Mouse (Mus musculus): ENCODE data around the gene Fbp2.

DNA sequence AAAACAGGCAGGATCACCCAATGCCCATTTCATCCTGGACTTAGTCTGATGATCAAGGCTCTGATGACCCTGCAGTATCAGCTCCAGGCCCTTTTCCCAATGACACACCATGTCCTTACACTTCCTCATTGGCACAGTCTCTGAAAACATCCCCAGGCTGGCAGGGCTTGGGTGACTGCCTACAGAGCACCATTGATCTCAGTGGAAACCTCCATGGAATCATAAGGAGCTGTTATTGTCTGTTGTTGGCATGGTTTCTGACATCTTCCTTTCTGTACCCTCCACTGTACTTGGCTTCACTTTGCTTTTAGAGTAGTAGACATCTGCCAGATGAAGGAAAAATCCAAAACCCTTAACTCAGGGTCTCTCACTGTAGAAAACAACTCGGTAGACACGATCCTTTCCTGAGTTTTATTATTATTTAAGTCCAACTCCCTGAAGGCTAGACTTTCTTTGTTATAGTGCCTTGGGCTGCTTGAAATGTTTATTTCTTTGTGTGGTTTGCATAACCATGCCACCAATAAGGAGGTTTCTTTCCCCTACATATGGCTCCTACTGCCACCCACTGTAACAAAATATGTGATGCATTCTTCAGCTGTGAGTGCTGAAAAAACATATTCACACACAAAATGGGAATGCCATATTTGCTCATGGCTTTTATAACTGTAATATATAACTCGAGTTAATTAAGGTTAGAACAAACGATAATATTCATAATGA lies 39.9 kb upstream of the Fbp2 start:
- TF ChIP-seq CTCF (IDR thresholded peaks at IDR 0.05; ENCODE audit: low read depth, low read length), result no peak
- no peak for TF ChIP-seq POLR2A (IDR thresholded peaks at IDR 0.05; ENCODE audit: extremely low read depth, insufficient read depth, low read length)

Measured in liver, adult 2 months (tissue).